Mouse (Mus musculus) testis, postnatal 10 days (tissue): ENCODE results near the gene Panx1.

ENCODE experiments used
- DNase-seq: peaks from one replicate; pipeline ENCODE4 v3.0.0; 2021; ENCODE audit warnings: low spot score

Panx1 gene

DNA sequence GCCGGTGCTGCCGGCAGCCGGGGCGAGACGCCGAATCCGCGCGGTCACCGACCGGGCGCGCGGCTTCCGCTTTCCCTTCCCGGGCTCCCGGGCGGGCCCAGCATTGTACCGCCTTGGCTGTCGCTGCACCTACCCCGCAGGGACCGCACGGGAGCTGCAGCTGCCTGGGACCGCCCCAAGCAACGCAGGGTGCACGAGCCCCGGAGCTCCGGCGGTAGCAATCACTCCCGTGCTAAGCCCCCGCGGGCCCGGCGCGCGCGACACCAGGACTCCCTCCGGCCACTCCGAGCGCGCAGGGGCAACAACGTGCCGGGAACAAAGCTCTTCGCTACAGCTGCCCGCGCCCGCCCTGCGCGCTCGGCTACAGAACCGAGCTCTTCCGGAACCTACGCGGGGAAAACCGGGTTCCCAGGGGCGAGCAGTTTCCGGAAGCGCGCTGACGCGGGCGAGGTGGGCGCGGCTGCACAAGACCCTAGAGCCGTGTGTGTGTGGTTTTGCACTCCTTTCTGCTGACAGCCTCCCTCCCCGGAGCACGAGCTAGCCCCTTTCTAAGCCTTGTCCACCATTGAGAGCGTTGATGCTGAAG is at the start of gene Panx1:
Panx1 (minus strand) TSS at position 395 of the 586 bp plus-strand sequence.
- peak; percentile 77 for DNase-seq

DNA sequence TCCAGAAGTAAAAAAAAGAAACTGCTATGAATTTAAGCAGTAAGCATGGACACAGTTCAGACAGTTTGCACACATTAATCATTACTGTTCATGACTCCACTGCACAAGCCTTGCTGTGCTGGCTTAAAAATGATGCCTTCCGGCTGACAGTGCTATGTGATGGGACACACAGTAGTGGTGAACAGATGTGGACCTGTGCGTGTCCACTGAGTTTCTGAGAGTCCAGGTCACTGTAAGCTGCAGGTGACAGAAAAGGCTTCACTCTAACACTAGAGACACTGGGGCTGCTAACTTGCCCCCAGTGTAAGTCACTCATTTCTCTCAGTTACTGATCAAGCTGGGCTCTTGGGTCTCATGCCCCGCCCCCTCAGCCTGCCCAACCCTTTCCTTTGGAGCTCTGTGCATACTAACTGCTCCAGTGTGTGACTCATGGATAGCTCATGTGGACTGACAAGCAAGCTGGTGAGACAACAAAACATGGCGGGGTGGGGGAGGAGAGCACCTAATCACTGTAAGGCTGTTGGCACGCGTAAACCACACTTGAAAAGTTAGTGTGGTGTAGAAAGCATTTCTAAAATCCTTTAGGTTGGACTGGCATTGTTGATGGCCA is 23.5 kb upstream of the Panx1 start:
- DNase-seq = no peak

DNA sequence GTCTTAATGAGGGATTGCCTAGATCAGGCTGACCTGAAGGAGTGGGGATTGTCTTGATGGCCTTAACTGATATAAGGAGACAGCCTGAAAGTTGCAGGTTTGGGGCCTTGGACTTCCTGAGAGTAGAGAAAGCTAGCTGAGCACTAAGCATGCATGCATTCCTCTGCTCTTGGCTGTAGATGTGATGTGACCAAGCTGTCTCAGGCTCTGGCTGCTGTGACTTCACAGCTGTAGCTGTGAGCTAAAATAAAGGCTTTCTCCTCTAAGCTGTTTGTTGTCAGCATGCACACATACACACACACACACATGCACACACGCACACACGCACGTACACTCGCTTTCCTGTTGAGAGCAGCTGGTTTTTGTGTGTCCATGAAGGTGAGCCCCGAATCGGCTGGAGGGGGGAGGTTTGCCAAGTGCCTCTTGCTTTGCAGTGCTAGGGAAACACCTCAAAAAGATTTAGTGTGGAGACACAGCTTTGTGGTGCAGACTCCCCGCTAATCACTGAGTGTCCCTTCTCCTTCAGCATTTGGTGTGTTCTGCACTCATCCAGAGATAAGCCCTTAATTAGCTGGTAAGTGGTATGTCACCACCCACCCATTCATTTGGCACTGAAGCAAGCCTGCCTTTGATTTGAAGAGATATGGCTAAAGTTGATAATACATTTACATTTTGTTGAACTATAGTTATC is 22.9 kb upstream of the Panx1 start:
- no peak for DNase-seq

DNA sequence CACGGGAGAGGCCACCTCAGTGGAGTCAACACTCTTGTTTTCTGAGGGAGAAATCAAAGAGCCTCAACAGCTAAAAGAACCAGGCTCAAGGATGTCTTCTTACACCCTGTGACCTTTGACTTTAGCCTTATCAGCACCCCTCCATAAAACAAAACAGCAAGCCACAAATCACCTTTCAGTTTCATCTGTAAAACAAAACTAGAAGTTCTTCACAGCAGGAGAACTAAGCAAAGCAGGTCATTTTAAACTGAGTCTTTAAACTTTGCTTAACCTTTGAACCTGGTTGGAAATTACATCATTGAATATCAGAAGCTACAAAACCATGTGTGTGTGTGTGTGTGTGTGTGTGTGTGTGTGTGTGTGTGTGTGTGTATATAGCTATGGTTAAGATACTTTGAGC is 18.9 kb upstream of the Panx1 start:
- DNase-seq = no peak

DNA sequence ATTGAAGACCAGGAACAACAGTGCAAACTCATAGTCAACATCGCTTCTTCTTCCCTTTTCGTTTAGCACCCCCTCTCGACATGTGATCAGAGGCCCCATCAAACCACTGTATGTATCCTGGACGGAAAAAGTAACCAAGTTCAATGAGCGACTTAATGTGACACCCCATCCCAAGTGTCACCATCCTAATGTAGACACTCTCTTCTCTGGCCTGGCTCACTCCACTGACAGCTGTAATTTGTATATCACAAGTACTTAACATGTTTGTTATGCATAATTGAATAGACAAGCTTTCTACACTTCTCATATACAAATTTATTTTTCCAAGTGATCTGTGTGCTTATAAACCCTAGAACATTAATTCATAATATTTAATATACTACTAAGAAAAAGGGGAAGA is 15.6 kb upstream of the Panx1 start:
- DNase-seq = no peak

DNA sequence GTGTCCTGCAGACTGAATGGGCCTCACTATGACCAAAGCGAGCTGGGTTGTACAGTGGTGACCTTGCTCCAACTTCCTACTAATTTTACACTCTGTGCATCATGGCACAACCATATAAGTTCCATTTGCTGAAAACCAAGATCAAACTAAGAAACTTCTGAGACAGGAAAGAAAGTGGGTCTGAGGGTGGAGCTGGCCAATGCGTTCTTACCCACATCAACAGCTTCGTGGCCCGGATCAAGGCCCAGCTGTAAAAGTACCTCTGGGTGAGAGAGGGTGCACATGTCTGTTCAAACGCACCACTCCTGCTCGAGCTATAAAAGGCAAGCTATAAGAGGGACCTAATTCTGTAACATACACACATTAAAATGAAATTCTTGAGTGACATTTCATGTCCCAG is 14.7 kb upstream of the Panx1 start:
- DNase-seq = no peak

DNA sequence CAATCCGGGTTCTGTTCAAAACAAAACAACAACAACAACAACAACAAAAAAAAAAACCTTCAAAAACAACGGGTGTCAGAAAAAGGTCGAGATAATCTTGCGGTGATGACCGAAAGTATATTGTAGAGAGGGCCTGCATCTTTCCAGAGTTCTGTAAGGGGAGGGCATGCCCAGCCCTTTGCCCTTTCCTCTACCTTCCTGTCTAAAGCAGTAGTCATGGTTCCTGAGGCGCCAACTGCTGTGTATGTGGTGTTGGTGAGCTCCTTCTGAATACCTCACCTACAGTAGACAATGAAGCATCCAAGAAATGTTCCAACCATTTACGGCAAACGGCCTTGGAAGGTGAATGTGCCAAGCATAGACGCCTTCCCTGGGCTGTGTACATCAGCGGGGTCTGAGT is 462 bp upstream of the Panx1 start:
- no peak for DNase-seq

DNA sequence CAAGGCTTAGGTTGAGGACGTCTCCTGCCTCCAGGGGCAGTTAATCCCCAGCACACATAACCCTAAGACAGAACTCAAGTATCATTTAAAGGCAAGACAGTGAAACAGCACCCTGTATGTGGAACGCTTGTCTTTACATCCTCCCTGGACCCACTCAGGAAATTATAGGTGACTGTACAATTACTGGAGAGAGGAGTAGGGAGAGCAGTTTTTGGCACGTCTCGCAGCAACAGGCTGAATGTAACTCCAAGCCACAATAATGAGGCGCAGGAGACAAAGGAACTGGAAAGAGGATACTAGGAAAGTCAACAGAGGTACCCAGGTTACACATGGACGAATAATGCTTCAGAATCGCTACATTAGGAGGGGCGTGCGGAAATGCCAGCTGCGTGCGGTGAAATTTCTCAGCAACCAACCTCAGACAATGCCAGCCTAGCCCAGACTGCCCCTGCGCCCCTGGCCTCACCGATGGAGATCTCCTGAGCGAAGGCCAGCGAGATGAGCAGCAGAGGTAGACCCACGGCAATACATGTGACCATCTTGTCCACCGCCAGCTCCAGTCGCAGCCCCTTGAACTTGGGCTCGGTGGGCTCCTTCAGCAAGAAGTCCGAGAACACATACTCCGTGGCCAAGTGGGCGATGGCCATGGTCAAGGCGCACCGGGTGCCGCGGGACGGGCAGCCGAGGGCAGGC is 741 bp downstream of the Panx1 start:
- no peak for DNase-seq

DNA sequence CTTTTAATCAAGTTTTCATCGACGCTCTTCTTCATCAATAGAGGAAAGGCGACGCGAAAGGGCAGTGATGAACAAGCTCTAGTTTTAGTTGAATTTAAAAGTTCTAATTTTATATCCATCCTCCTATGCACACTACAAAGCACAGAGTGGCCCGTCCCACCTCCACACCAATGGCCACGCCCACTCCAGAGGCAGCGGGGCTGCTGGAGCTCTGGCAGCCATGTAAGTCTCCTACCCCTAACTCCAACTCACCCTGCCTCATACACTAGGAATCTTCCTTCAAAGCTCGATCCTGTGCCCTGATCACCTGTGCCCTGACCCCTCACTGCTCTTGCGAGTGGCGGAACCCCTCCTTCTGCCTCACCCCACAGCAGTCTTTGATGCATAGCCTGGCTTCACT is 3.7 kb downstream of the Panx1 start:
- DNase-seq = no peak

DNA sequence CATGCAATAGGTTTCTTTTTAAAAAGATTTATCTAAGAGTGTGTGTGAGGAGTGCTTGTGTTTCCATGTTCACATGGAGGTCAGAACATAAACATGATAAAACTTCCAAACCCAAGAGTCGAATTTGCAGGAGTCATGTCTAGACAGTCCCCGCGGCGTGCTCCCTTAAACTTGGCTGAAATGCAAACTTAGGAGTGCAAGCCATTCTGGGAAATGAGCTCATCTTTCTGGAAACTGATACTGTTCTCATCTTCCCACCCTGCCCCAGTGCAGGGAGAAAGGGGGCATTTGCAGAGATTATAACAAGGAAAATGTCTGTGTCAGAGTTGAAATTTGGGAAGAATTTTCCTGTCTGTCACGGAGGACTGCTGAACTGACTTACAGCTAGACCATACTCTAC is 5.4 kb downstream of the Panx1 start:
- no peak for DNase-seq

DNA sequence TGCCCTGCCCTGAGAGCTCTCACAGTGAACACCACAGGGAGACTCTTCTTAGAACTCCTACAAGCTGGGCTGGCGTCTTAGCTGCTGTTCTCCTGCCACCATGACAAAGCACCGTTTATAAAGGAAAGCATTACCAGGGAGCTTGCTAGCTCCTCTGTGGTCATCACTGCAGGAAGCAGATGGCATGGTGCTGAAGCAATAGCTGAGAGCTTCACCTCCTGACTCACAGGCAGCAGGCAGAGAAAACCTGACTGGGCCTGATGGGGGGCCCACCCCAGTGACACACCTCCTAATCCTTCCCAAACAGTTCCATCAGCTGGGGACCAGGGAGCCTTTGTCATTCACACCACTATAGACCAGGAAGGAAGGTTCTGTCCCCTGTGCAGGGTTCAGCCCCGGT is 7.6 kb downstream of the Panx1 start:
- no peak for DNase-seq

DNA sequence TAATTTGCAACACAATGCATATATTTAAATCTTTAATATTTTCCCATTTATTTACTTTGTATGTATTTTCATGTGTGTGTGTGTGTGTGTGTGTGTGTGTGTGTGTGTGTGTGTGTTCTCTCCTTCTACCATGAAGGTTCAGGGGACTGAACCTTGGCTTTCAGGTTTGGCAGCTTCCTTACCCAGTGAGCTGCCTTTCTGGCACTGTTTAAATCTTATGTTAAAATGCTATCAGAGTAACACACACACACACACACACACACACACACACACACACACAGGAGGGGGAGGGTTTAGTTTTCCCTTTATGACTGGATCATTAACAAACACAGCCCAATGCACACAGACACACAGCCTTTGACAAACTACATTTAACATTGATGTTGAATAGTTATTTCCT is 8.0 kb downstream of the Panx1 start:
- DNase-seq = no peak

DNA sequence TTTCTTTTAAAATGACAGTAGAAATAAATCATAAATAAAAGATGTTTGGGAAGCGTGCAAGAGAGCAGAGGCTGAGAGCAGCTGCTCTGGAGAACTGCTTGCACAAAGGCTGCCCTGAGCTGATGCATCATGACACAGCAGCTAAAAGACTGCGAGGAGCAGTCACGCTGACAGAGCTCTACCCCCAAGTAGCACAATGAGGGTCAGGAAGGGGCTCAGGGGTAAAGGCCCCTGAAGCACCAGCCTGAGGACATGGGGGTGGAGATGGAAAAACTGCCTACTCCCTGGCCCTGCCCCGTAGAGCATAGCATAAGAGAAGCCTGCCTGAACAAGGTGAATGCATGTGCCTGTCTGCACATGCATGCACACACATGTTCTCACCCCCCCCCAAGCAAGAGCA is 8.5 kb downstream of the Panx1 start:
- DNase-seq = no peak

DNA sequence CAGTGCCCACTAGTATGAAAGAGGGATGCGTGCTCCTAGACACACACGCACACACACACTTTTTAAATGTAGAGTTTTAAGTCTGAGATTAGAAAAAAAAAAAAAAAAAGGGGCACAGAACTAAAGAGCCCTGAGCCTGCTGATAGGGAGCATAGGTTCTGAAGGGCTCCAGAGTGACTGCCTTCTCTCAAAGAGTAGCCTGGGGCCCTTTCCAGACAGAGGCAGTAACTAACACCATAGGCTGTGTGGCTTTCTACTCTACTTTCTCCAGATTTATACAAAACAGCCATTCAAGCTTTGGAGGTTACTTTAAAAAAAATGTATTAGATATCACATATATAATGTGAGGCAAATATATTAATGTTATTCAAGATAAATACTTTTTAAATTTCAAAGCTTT is 8.9 kb downstream of the Panx1 start:
- DNase-seq = no peak

DNA sequence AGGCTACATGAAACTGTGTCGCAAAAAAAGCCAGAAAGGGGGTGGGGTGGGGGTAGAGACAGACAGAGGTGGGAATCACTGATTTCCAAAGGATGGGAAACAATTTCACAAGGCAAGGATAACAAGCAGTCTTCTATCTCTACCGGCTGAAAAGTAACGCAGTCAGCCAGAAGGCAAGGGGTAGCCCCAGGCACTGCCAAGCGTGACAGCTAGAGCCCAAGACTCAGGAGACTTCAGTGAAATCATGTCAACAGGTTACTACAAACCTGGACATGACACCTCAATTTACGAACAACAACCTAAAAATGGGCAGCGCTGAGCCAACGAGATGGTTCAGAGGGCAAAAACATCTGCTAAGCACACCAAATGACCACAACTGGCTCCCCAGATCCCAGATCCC is 9.3 kb downstream of the Panx1 start:
- DNase-seq = no peak

DNA sequence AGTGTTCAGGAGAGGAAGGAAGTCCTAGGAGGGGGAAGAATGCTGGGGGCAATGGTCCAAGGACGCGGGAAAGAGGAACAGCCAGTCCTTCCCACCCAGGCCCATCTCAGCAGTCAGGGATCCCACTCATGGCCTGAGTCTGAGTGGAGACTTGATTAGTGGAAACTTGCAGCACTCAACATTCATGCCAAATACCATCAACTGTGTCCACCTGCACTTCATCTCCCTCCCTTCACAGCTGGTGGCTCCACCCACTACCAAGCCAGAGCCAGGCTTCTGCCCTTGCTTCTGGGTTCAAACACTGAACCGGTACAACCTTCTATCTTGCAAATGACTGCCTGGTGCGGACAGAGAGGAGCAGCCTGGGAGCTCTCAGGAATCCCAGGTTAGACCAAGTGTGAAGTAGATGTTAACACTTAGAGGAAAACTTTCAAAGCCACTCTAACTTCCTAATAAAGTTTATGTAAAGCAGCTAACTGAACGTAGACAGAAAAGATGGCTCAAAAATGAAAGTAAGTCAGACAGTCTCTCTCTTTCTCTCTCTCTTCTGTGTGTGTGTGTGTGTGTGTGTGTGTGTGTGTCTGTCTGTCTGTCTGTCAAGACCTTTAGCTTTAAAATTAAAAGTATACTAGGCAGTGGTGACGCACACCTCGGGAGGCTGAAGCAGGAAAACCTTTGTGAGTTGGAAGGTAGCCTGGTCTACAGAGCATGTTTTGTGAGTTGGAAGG is 10.6 kb downstream of the Panx1 start:
- peak; percentile 68 for DNase-seq

DNA sequence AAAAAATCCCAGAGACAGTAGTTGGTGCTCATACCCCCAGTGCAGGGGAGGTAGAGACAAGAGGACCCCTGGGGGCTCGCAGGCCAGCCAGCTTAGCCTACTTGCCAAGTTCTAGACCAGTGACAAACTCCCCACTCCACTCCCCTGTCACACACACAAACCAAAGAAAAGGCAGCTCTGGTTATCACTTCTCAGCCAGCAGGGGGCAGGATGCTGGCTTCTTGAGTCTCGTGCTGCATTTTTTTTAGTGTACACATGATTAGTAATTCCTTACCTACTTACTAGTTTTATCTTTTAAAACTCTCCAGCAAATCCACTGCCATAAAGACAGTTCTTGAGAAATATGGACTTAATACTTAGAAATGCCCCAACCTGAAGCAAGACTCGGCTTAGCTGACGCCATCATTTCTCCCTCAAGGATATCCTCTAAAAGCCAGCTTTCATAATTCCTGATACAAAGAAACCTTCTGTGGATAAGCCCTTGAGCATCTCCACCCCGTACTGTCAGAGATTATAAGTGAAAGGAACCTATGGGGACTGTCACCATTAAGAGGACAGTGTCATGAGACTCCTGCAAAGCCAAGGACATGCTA is 11.6 kb downstream of the Panx1 start:
- DNase-seq = peak; percentile 60

DNA sequence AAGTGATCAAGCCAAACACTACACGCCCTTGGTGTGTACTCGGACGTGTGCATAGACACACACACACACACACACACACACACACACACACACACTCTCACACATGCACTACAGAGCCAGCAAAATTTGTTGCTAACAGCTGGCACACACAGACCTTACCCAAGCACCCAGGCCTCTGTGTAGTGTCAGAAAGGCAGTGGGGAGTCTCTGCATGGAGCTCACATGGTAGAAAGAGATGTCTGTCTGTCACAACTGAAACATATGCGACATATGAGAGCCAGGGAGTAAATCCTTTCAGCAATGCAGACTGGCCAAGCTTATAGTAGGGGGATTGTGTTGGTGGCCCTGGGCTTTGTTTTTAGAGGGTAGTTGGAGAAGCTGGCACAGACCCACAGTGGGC is 12.5 kb downstream of the Panx1 start:
- DNase-seq = no peak

DNA sequence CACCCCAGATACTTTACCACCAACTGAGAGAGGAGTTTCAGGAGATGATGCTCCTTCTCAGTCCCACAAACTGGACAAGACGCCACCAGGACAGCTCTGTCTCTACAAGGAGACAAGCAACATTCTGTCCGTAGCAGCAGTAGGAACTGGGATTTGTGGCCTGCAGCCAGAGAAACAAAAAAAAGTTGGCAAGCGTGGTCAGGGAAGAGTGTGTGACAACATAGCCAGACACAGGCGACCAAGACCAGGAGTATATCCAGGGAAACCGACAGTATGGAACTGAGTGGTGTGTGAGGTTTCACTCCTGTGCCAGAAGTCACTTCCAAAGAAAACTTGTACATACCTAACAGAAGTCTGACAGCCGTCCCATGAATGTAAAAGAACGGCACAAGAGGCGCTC is 14.5 kb downstream of the Panx1 start:
- peak; percentile 75 for DNase-seq

DNA sequence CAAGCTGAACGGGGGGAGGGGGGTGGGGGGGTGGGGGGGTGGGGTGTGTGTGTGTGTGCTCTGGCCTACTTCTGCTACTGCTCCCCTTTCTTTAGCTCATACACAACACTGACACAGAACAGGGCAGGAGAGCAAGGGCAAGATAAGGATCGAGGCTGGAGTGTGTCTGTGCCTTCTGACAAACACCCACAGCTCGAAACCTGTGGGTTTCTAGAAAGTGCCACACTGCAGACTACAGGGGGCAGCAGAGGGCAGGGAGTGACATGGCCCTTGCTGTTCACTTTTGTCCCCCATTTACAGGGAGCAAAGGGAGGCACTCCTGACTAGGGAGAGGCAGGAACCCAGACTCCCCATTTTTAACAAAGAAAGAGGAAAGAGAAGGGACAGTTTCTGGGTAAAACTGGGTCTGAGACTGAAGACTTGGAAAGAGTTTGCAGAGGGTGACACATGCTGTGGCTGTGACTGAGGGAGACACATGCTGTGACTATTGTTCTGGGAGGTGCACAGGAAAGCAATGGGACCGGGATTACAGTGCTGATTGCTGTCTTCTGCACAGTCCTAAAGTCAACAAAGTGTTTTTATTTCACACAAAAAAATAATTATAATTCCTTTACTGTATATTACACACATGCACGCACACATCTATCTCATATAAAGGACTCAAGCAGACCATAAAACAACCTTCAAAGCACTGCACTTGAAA is 16.1 kb downstream of the Panx1 start:
- DNase-seq = peak; percentile 80

DNA sequence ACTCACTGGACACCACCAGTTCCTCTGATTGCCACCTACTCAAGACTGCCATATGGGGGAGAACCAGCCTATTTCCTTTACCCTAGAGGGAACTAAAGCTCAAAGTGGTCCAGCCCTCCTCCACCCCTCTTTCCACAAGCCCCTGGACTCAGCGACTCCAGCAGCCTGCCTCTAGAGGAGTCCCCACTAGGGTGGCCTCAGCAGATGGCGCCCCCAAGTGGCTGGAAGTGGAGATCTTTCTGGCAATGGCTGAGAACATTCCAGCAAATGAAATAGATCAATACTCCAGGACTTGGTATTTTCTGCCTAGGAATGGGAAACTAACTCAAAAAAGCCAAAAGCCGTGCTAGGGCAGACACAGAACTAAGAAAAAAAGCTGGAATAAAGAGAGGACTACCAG is 17.6 kb downstream of the Panx1 start:
- DNase-seq = no peak

DNA sequence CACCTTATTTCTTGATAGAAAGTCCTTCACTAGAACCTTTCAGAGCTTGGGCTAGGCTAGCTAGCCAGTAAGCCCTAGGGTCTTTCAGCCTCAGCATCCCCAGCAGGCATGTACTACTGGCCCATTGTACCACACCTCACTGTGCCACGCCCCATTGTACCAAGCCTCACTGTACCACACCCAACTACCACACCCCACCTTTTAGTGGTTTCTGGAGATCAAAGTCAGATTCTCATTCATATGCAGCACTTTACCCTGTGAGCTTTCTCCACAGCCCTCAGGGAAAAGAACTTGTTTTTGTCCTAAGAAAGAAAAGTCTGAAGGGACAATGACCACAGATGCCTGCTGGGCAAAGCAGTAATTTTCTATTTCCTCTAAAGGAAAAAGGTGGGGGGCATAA is 22.2 kb downstream of the Panx1 start:
- no peak for DNase-seq
